Mouse (Mus musculus): ENCODE data around the gene Dph2.

GRCm38 (mm10) chr4:117912131-117912561, 20.3 kb upstream of the Dph2 start:
- no peak for TF ChIP-seq POLR2A (IDR thresholded peaks at IDR 0.05; ENCODE audit: borderline replicate concordance, insufficient read depth, low read length)
- TF ChIP-seq CTCF (IDR thresholded peaks at IDR 0.05; ENCODE audit: borderline replicate concordance, insufficient read depth, low read depth, low read length) = no peak
